Mouse (Mus musculus) ovary, postnatal 14 days (tissue): ENCODE data around the gene Col6a1.

ENCODE experiments used
- DNase-seq: peaks from one replicate; pipeline ENCODE4 v3.0.0; 2022; ENCODE audit warnings: low spot score

Gene Col6a1

DNA sequence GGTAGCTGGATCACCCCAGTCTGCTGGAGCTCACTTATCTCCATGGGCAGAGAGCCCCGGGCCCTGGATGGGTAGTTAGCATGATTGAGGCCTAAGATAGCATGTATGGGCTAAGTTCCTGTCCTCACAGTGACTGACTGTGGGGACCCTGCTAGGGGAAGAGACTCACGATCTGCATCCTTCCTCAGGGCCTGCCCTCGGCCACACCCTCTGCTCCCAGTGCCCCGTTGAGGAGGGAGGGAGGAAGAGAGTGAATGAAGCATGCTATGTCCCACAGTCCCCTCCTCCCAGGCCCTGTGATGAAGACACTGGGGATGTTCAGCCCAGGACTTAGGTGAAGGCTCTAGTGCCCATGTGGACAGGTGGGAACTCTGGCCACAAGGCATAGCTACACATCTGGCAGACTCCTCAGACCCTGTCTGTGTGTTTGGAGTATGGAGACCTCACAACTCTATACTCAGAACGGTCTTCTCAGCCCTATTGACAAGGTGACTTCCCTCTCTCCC is 1.7 kb downstream of the Col6a1 start:
- DNase-seq: no peak

DNA sequence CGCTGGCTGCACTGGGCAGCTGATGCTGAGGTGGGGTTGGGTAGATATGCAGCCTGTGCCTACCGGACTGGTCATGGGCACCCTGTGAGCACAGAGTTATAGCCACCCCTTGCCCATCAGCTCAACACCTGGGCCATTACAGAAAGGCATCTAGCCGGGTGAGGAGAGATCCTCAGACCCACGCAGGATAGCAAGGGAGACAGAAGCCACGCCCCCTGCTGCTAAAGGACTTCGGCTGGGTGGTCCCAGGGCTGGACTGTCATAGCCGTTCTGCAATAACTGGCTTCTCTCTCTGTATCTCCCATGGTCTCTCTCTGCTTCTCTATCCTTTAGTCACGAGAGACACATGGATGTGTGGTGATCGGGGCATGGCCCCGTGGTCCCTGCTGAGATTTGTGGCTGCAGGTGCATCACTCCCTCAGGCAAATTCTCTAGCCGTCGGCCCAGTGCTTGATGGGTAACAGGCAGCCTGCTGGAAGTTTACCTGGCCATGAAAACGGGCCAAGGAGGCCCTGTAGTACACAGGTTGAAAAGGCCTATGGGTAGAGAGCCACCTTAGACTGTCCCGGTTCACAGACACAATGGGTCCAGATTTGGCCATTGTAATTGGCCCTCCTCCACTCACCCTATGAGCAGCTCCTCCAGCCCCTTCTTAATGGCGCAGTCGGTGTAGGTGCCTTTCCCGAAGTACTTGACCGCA is 3.1 kb downstream of the Col6a1 start:
- DNase-seq: no peak

DNA sequence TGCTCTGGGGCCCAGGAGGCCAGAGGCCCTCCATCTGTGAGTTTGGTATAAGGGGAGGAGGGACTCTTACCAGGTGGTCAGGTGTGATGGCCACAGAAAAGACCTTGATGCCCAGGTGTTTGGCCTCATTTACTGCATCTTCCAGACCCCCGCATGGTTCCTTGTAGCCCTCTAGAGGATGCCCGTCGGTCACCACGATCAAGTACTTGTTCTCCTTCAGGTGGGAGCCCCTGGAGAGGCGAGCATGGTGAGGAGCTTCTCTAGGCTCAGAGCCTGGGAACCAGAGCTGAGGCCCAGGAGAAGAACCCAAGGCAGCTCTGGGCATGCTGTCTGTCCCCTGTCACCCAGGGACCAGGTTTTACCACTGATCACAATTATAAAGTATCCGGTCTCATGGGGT is 4.2 kb downstream of the Col6a1 start:
- no peak for DNase-seq

- DNase-seq: no peak
These were observed 4.8 kb downstream of the Col6a1 start for GRCm38 (mm10) chr10:76721216-76721615.

- DNase-seq: no peak
These were observed 8.3 kb downstream of the Col6a1 start for GRCm38 (mm10) chr10:76717631-76718030.

- no peak for DNase-seq
These were observed 8.9 kb downstream of the Col6a1 start for GRCm38 (mm10) chr10:76717026-76717425.

DNA sequence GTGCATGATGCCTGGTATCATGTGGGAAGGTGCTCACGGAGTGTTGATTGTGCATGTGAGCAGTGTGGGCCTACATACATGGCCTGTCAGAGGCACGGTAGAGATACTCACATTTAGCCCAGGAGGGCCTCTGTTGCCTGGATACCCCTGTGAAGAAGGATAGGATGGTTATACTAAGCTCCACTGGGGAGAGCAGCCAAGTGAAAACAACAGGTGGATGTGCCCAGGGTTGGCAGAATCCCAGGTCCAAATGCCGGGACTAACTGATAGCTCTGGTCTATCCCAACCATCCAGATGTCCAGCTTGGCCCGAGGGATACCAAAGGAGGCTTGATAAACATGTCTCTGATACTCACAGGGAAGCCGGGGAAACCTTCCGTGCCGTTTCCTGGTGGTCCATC is 11.7 kb downstream of the Col6a1 start:
- no peak for DNase-seq

GRCm38 (mm10) chr10:76712500-76712899 is 13.5 kb downstream of the Col6a1 start:
- no peak for DNase-seq

DNA sequence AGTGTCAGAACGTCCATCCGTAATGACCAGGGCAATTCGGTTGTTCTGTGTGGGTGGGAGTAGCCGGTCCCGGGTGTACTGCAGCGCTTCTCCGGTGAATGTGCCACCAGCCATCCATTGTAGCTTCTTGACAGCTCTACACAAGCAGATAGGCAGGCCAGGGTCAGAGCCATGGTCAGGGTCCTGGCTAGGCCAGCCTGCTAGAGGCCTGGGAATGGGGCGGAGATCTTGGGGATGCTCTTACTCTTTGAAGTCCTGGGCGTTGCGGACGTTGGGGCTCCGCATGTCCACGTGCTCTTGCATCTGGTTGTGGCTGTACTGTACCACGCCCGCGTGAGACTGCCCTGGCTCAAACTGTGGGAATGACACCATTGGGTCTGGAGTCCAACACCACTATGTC is 14.6 kb downstream of the Col6a1 start:
- DNase-seq: no peak

GRCm38 (mm10) chr10:76708465-76708864 is 17.5 kb downstream of the Col6a1 start:
- DNase-seq: no peak

DNA sequence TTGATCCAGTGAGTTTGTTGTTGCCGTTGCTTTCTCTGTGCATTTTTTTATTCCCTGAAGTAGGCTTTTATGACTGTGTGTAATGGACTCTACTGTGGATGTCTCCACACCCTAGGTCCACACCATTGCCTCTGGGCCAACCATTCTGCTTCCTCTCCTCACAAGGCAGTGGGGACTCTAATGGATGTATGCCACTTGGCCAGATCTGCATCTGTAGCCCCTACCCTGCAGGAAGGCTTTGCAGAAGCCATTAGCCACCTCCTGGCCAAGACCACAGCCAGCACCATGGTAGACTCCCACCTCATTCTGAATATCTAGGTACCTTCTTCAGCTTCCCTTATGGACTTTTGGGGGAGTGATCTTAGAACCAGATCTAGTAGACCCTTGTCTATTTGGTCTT is 18.4 kb downstream of the Col6a1 start:
- no peak for DNase-seq

- no peak for DNase-seq
These were observed 19.0 kb downstream of the Col6a1 start for GRCm38 (mm10) chr10:76707001-76707400.

DNA sequence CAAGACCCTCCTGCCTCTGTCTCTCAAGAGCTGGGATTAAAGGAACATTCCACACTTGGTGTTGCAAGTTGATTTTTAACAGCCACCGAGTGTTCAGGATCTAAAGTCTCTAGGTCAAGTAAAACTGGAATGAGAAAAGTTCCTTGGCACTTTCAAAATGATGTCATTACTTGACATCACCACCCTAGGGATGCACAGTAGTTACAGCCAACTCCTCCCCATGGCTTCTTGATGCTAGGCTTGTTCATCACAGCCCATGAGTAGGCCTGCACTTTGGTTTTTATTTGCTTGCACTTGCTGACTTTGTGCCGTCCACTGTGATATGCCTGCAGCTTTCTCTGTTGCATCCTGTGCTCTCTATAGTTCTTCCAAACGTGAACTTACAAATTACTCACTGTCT is 21.6 kb downstream of the Col6a1 start:
- DNase-seq: no peak

DNA sequence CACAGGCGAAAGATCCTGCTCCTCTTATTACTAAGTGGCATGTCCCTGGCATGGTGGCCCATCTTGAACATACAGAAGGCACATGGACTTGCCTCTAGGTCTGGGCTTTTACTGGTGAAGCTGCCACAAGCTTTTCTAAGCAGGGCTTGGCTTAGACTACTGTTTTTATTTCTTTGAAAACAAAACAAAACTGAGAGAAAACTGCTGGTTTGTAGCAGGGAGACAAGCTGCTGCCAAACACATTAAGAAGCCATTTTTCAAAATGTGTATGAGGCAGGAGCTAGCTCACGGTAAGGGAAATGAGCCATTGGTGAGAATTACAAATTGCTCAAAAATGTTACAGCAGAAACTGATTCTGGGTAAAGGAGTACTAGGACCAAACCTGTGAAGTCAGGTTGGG is 24.5 kb downstream of the Col6a1 start:
- no peak for DNase-seq

DNA sequence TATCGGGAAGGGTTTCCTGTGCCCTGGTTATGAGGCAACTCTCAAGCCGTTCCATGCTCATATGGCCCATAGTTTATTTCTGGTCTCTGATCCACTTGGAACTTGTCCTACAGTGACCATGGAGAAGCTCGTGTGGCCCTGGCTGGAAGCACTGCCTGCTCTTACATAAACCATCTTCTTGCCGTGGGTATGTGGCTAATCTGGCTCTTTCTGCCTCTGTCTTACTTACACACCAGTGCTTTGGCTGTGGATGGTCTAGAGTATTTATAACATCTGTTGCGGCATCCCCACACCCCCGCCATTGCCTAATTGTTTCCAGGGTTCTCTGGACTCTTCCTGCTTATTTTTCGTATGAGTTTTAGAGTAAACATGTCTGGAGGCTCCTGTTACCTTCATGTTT is 26.2 kb downstream of the Col6a1 start:
- DNase-seq: no peak

DNA sequence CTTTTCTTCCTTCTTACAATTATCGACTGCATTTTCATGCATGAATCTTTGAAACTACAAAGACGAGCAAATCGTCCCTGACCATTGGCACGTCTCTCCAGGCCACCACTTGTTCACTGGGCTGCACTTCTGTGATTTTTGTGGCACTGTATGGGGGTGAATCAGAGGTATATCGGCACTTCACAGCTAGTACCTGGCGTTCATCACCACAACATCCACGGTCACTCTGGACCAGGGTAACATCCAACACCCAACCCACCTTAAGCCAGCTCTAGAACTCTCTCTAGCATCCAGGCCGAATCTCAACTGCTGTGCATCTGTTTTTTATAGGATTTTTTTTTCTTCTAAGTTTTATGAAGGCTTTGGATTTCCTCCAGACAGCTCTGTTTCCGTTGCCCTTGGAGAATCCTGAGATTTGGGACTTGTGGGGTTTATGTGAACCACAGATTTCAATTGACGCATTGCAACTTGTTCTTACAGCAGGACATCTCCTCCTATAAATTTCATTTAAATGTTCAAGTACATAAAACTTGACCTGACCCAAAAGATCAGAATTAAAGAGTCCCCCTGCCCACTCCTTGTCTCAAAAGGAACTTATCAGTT is 30.6 kb downstream of the Col6a1 start:
- no peak for DNase-seq

- DNase-seq: no peak
These were observed 31.2 kb downstream of the Col6a1 start for GRCm38 (mm10) chr10:76694765-76695164.

GRCm38 (mm10) chr10:76693446-76693845 is 32.5 kb downstream of the Col6a1 start:
- no peak for DNase-seq

DNA sequence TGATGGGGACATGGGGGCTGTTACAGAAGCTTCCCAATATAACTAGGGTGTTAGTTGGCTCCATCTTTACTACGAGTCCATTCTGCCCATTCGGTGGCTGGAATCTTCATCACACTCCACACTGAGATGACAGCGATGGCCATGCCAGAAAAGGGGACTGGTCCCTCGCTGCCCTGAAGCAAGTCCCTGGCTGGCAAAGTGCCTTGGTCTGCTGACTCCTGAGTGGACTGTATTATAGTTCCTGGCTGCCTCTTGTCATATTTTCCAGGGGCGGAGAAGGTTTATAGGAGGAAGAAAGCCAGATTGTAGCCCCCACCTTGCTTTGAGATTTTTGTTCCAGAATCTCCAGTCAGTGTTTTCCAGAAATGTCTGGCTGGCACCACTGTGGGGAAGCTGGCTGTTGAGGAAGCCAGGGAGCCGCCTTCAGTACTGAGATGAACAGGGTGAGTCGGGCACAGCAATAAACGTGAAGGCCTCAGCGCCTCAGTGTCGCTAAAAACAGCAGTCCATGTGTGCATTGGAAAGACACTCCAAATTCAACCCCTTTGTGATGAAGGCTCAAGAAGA is 40.4 kb downstream of the Col6a1 start:
- no peak for DNase-seq

DNA sequence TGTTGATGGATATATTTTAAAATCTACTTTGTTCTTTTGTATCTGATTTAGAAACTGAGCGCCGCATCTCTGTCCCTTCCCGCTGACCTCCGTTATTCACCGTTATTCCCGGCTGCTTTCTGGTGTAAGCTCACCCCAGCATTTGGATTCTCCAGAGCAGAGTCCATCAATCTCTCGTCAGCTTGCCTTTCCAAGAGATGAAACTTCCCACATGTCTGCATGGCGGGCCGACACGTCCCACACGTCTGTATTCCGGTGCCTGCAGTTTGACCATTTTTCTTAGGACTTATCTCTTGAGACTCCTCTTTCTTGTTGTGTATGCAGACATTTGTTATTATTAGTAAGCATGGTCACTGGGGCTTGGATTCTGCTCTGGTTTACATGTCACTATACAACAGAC is 42.0 kb downstream of the Col6a1 start:
- no peak for DNase-seq

DNA sequence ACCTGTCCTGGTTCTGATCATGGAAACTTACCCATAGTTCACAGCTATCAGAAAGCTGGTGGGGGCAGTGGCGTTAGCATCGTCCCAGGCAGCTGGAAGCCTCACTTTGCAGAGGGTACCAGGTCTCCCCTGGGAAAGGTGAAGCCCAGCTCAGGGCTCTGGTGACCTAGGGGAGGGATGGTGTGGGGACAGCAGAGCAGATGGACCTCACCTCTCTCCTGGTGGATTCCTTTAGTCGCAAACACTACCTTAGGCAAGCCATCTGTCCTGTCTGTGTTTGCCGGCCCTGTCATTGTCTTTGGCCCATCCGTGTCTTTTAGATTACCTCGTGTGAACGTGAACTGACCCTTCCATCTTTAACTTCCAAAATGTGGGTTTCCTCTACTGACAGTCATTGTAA is 42.5 kb downstream of the Col6a1 start:
- no peak for DNase-seq

- DNase-seq: no peak
These were observed 44.1 kb downstream of the Col6a1 start for GRCm38 (mm10) chr10:76681882-76682281.
